Mouse (Mus musculus) bone marrow, adult 2 months (tissue): ENCODE data around the gene Aldh3a2. TPM values are rescaled to one million over a fixed set of nuclear protein-coding genes. Genes with fewer than 3 reads are reported as not detected.
"Not testable (repeated sequence)": the region's sequence is repeated elsewhere in the genome, so short reads cannot be mapped to it uniquely, and the experiment has no call there.

Experiments used
- H3K27ac ChIP-seq: fragments of 200-500 bp; 2 replicates; pipeline ENCODE4 v1.5.1; 2012; ENCODE audit warnings: low read depth, mild to moderate bottlenecking, control low read depth, inconsistent platforms, low read length; ENCODE audit not compliant: control insufficient read depth, poor library complexity, insufficient read depth
- H3K4me1 ChIP-seq: fragments of 200-500 bp; 2 replicates; pipeline ENCODE4 v1.6.1; 2011; ENCODE audit warnings: low read length; ENCODE audit not compliant: control insufficient read depth, insufficient read depth
- H3K4me3 ChIP-seq: fragments of 200-500 bp; replicated peaks from 2 replicates; pipeline ENCODE3; 2011; ENCODE audit warnings: mild to moderate bottlenecking, low read depth, low read length, control low read depth; ENCODE audit not compliant: control insufficient read depth
- CTCF ChIP-seq: fragments of 200-500 bp; IDR thresholded peaks from 2 replicates; pipeline ENCODE4 v1.5.1; 2011; ENCODE audit warnings: low read length, control low read depth; ENCODE audit not compliant: control insufficient read depth, insufficient read depth
- POLR2A ChIP-seq: fragments of 200-500 bp; IDR thresholded peaks from 2 replicates; pipeline ENCODE4 v1.6.1; 2011; ENCODE audit warnings: low read depth, mild to moderate bottlenecking, control low read depth, low read length, borderline replicate concordance; ENCODE audit not compliant: control insufficient read depth
- WGBS: fragments of 180-500 bp; shearing (Covaris S2); methylation state at CpG from one replicate; pipeline ENCODE4 v1.1.7; 2018; 5-methylcytosine and 5-hydroxymethylcytosine counted together
- polyA plus RNA-seq: library from polyadenylated mRNA; stranded (reverse); fragments of >200 nt; gene quantifications from 2 replicates; pipeline ENCODE4 v1.2.4, GENCODE M21; 2011; ENCODE audit warnings: low replicate concordance; ENCODE audit not compliant: missing spikeins, insufficient read depth, insufficient read length

Gene Aldh3a2
- polyA plus RNA-seq, 1 experiment = 18.9 TPM

DNA sequence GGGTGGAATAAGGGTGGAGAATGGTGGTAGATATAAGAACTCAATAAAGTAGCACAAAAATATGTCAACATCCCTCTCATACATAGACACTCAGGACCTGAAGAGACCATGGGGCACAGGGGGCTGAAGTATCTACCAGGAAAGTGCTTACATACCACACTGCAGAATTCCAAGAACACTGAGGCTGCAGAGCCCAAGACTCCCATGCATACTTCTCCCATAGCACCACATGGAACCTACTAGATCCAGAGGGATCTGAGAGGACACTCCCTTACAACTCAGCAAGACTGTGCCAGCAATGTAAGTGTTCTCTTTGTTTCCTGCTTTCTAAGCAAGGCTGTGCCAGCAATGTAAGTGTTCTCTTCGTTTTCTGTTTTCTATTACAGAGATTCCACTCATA is 83.4 kb downstream of the Aldh3a2 start:
- no peak overlapping the region for H3K4me3 ChIP-seq
- TF ChIP-seq POLR2A (no peak), CTCF (no peak)
- 67% methylated on average over 1 of the region's 1 CpGs for WGBS
- no peaks in the 10 kb centered on the region for H3K4me1 ChIP-seq
- no peak overlapping the region for H3K27ac ChIP-seq

DNA sequence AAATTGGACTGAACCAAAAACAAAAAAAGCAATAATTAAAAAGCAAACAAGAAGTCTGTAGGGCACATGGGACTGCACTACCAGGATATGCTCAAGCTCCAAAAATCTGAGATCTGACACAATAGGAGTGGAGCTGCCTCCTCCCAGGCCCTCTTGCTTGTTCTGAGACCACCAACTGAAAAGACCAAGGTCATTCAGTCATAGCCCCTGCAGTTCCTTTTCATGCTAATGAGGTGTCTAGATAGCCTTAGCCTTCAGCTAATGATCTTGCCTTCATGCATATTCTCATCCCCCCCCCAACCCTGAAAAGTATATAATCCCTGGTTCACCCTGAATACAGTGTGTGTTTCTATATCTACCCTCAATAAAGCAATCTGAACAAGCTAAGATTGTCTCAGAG is 85.6 kb downstream of the Aldh3a2 start:
- TF ChIP-seq CTCF = no peak
- no peak for TF ChIP-seq POLR2A
- Histone ChIP-seq H3K4me3 (no peak overlapping the region), H3K4me1 (0 out of 2 replicates have a peak, but pooled peaks cover 1% of the 10 kb centered on the region), H3K27ac (no peak overlapping the region)

DNA sequence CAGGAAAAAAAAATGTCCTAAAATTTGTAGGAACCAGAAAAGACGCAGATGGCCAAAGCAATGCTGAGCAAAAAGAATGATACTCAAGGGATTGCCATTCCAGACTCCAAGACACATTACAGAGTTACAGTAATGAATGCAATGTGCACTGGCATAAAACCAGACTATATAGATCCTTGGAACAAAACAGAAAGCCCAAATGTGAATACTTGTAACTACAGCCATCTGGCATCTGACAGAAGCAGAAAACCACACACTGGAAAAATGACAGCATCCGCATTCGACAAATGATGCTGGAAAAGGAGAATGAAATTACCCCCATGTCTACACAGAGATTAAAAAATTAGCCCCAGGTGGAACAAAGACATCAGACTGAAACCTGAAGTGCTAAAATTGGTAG is 86.9 kb downstream of the Aldh3a2 start:
- no peak for TF ChIP-seq POLR2A
- no peak for TF ChIP-seq CTCF
- 82% methylated on average over 3 of the region's 3 CpGs for WGBS
- Histone ChIP-seq H3K4me1 (0 out of 2 replicates have a peak, but pooled peaks cover 1% of the 10 kb centered on the region), H3K27ac (no peak overlapping the region), H3K4me3 (no peak overlapping the region)

DNA sequence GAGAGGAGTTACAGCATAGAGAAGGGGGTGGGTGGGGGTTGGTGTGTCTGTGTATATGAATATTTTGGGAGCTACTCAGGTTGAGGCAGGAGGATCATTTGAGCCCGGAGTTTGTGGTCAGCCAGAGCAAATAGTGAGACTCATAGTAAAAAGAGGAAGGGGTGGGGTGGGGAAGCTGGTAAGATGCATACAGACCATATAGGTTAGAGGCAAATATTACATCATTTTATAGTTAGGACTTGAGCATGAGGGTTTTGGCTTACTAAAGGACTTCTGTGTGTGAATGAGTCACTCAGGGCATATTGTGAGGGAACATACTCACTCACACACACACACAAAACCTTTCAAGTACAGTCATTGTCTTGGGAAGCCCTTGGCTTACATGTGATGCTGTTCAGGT is 90.9 kb downstream of the Aldh3a2 start:
- H3K27ac ChIP-seq = no peak overlapping the region; the same call in 1 of the 2 replicates
- TF ChIP-seq CTCF = no peak
- no peak for TF ChIP-seq POLR2A
- 19% methylated on average over 1 of the region's 1 CpGs for WGBS
- no peak overlapping the region for H3K4me3 ChIP-seq
- H3K4me1 ChIP-seq = 0 out of 2 replicates have a peak, but pooled peaks cover 1% of the 10 kb centered on the region

DNA sequence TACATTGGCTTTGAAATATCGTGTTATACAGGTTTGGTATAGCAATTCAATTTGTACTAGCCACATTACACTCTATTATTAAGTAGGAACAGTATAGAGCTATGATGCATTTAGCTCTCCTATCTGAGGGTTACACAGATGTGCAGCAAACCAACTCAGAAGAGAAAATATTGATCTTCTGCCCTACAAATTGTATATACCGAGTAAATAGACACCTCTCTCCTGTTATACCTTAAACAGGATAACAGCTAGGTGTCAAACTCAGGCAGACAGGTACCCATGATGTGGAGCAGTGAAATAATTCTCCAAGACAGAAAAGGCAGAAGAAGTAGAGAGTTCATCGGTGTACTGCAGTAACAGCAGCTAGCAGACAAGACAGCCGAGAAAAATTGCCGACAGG is 91.5 kb downstream of the Aldh3a2 start:
- peak overlapping the region; percentile 41; the same call in 1 of the 2 replicates for H3K27ac ChIP-seq
- WGBS = 74% methylated on average over 5 of the region's 5 CpGs
- 0 out of 2 replicates have a peak, but pooled peaks cover 1% of the 10 kb centered on the region for H3K4me1 ChIP-seq
- no peak overlapping the region for H3K4me3 ChIP-seq
- TF ChIP-seq POLR2A = no peak
- TF ChIP-seq CTCF = no peak

DNA sequence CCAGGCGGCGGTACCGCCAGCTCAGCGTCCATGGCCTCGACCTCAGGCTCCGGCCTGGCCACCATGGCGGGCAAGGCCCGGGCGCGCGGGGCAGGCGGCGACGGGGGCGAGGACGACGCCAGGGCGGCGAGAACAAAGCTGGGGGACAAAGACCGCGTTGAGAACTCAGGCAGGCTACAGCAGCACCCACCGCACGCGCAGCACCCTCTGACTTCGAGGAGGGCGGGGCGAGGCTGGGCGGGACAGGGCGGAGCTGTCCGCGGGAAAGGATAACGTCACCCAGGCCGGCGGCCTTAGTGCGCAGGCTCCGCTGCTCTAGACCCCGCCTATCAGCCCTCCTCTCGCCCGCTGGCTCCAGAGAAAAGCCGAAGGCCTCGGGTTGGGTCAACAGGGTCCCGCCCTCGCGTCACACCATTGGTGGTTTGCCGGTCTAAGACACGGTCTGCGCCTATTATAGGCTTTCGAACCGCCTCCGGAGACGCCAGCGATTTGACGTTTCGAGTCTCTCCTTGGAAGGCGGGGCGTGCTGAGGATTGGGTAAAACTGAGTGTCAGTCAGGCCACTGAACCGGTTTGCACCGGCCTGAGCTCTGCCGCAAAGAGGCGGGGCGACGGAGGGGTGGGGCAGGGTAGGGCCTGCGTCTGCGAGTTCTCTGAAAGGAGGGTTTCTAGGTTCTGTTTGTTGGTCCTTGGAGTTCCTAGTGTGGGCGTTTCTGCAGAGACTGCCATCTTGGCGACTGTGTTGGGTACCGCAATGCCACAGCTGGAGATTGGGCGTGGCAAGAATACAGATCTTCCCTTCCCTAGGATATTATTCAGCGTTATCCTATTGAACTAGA is 92.2 kb downstream of the Aldh3a2 start, which contains the start of gene Usp22:
Usp22 (minus strand) TSS at position 235 of the 838 bp plus-strand sequence.
- H3K4me1 ChIP-seq = 0 out of 2 replicates have a peak, but pooled peaks cover 1% of the 10 kb centered on the region
- TF ChIP-seq POLR2A = peak; percentile 82
- TF ChIP-seq CTCF = 0 out of 2 replicates have a peak, but pooled peaks have one; percentile 7
- peak within 1 kb of the TSS; percentile 95 for H3K27ac ChIP-seq
- peak within 1 kb of the TSS; percentile 90 for H3K4me3 ChIP-seq
- WGBS = under 1% methylated on average over 69 of the region's 69 CpGs

DNA sequence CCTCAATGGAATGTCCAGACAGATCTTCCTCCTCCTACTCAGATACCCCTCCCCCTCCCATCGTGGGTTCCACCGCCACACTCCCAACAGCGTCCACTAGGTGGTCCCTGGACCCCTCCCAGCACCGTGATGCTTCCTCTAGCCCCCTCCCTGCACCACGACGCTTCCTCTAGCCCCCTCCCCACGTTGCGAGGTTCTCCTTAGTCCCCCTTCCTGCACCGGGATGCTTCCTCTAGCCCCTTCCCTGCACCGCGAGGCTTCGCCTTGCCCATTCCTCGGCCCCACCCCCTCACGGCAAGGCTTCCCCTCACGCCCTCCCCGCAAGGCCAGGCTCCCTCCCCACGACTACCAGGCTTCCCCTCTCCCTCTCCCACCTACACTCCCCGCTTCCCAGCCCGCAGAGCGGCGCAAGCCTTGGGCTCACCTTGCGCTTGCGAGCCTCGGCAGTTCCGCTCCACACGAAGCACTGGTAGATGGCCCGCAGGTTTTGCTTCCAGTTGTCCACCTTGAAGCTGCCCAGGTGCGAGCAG is 92.9 kb downstream of the Aldh3a2 start:
- WGBS = under 1% methylated on average over 28 of the region's 28 CpGs
- 0 out of 2 replicates have a peak, but pooled peaks cover 1% of the 10 kb centered on the region for H3K4me1 ChIP-seq
- TF ChIP-seq POLR2A (no peak; the same call in 1 of the 2 replicates), CTCF (peak; percentile 20; the same call in 1 of the 2 replicates)
- peak overlapping the region; percentile 90 for H3K4me3 ChIP-seq
- peak overlapping the region; percentile 95 for H3K27ac ChIP-seq

DNA sequence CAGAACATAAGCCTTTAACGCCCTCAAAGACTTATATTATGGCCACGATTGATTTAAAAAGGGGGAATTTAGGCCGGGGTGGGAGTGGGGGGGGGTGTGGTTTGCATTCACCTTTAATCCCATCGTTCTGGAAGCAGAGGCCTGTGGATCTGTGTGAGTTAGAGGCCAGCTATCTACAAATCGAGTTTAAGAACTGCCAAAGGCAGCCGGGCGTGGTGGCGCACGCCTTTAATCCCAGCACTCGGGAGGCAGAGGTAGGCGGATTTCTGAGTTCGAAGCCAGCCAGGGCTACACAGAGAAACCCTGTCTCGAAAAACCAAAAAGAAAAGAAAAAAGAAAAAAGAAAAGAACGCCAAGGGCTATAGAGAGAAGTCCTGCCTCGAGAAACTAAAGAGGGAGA is 93.8 kb downstream of the Aldh3a2 start:
- not testable (repeated sequence) for H3K4me3 ChIP-seq, H3K27ac ChIP-seq, H3K4me1 ChIP-seq
- 43% methylated on average over 15 of the region's 15 CpGs for WGBS

Other genes with a start within 250 kb of the Aldh3a2 start
- not detected in 2 replicates for gene Kcnj12, start 244.9 kb downstream of the Aldh3a2 start, polyA plus RNA-seq
- gene Tnfrsf13b, start 140.7 kb downstream of the Aldh3a2 start, polyA plus RNA-seq = 11.5 and 21.8 TPM in 2 replicates
- gene Usp22, start 92.4 kb downstream of the Aldh3a2 start, polyA plus RNA-seq = 4.0 and 14.2 TPM in 2 replicates
- gene Aldh3a1, start 59.9 kb downstream of the Aldh3a2 start, polyA plus RNA-seq = 1.7 TPM in 1 of 2 replicates, not detected in the other
- not detected in 2 replicates for gene Slc47a2, start 75.4 kb upstream of the Aldh3a2 start, polyA plus RNA-seq
- gene Slc47a1, start 110.9 kb upstream of the Aldh3a2 start, polyA plus RNA-seq = 1.4 TPM in 1 of 2 replicates, not detected in the other
- 0.65 TPM in 1 of 2 replicates, not detected in the other for gene Rnf112, start 186.7 kb upstream of the Aldh3a2 start, polyA plus RNA-seq
- gene Mfap4, start 218.0 kb upstream of the Aldh3a2 start, polyA plus RNA-seq = 0.74 and 9.4 TPM in 2 replicates
- gene Mapk7, start 226.9 kb upstream of the Aldh3a2 start, polyA plus RNA-seq = 8.4 and 16.3 TPM in 2 replicates
- 1.1 TPM in 1 of 2 replicates, not detected in the other for gene B9d1, start 237.7 kb upstream of the Aldh3a2 start, polyA plus RNA-seq